Mouse (Mus musculus): ENCODE data around the gene Ak7. TPM values are rescaled to one million over a fixed set of nuclear protein-coding genes. Genes with fewer than 3 reads are reported as not detected.

The Ak7 gene
- total and polyA plus RNA-seq, 2 experiments: 0.09 TPM; not detected in 1

GRCm38 (mm10) chr12:105695848-105696247 is 9.9 kb upstream of the Ak7 start:
- Histone ChIP-seq H3K36me3 (ENCODE audit: control insufficient read depth, insufficient read depth, low read length) (peaks cover 5% of the 10 kb centered on the region; the same call in 1 of the 2 replicates), H3K79me2 (ENCODE audit: control insufficient read depth, insufficient read depth, low read length) (0 out of 2 replicates have a peak, but pooled peaks cover under 1% of the 10 kb centered on the region), H3K27ac (replicated peaks; ENCODE audit: insufficient read depth, low read depth, low read length) (no peak overlapping the region), H3K9ac (ENCODE audit: low read depth, low read length) (no peak overlapping the region), H3K27me3 (ENCODE audit: control insufficient read depth, insufficient read depth, low read length) (no peaks in the 10 kb centered on the region), H3K4me1 (ENCODE audit: control insufficient read depth, insufficient read depth, low read length) (no peaks in the 10 kb centered on the region), H3K4me3 (ENCODE audit: insufficient read depth, low read depth, low read length) (no peak overlapping the region)
- DNase-seq (ENCODE audit: extremely low read depth, low read depth, low spot score): no peak
- TF ChIP-seq POLR2A (IDR thresholded peaks at IDR 0.05; ENCODE audit: extremely low read depth, insufficient read depth, low read length) (no peak), CTCF (IDR thresholded peaks at IDR 0.05; ENCODE audit: low read depth, low read length) (no peak)
- WGBS: 87% methylated on average over 7 of the region's 7 CpGs

DNA sequence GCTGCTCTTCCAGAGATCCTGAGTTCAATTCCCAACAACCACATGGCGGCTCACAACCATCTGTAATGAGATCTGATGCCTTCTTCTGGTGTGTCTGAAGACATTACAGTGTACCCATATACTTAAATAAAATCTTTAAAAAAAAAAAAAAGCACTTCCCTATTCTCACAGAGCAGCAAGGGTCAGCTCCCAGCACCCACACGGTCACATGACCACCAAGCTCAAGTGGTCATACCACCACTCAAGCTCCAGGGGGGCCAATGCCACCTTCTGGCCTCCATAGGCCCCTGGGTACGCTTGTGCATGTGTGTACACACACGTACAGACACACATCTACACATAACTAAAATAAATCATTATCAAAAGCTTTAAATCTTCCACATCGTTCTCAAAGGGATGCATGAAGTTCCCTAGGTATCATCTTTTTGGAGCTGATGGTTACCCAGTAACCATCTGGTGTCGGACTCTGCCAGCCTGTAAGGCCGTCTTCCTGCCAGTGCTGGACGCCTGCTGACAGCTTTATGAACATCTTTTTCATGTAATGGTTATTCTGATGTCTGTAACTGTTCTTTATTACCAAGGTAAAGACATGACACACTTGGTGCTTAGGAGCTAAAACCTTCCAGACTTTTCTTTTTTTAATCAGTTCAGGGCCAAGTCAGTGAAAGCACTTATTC is 8.5 kb upstream of the Ak7 start:
- no peak overlapping the region for H3K27ac ChIP-seq (replicated peaks; ENCODE audit: insufficient read depth, low read depth, low read length)
- no peak for TF ChIP-seq POLR2A (IDR thresholded peaks at IDR 0.05; ENCODE audit: extremely low read depth, insufficient read depth, low read length)
- TF ChIP-seq CTCF (IDR thresholded peaks at IDR 0.05; ENCODE audit: low read depth, low read length): no peak
- H3K9ac ChIP-seq (ENCODE audit: low read depth, low read length): no peak overlapping the region
- 96% methylated on average over 8 of the region's 8 CpGs for WGBS
- H3K4me1 ChIP-seq (ENCODE audit: control insufficient read depth, insufficient read depth, low read length): no peaks in the 10 kb centered on the region
- no peaks in the 10 kb centered on the region for H3K79me2 ChIP-seq (ENCODE audit: control insufficient read depth, insufficient read depth, low read length)
- H3K27me3 ChIP-seq (ENCODE audit: control insufficient read depth, insufficient read depth, low read length): no peaks in the 10 kb centered on the region
- peaks cover 11% of the 10 kb centered on the region; the same call in 1 of the 2 replicates for H3K36me3 ChIP-seq (ENCODE audit: control insufficient read depth, insufficient read depth, low read length)
- DNase-seq (ENCODE audit: extremely low read depth, low read depth, low spot score): no peak
- no peak overlapping the region for H3K4me3 ChIP-seq (ENCODE audit: insufficient read depth, low read depth, low read length)

DNA sequence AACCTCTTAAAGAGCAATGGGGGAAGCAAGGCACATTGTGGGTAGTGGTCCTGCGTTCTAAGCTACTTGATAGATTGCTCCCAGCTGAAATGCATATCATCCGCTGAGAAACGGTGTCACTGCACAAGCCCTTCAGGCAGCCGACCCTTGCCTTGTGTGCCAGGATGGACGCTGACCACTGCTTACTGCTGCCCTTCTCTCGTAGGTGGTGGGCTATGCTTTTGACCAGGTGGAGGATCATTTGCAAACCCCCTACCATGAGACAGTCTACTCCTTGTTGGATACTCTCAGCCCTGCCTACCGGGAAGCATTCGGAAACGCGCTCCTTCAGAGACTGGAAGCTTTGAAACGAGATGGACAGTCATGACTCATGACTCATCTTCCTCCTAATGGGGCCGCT is 5.3 kb upstream of the Ak7 start:
- Histone ChIP-seq H3K27ac (replicated peaks; ENCODE audit: insufficient read depth, low read depth, low read length) (no peak overlapping the region), H3K36me3 (ENCODE audit: control insufficient read depth, insufficient read depth, low read length) (peaks cover 11% of the 10 kb centered on the region; the same call in 1 of the 2 replicates), H3K79me2 (ENCODE audit: control insufficient read depth, insufficient read depth, low read length) (no peaks in the 10 kb centered on the region), H3K9ac (ENCODE audit: low read depth, low read length) (no peak overlapping the region), H3K27me3 (ENCODE audit: control insufficient read depth, insufficient read depth, low read length) (no peaks in the 10 kb centered on the region), H3K4me3 (ENCODE audit: insufficient read depth, low read depth, low read length) (no peak overlapping the region), H3K4me1 (ENCODE audit: control insufficient read depth, insufficient read depth, low read length) (no peaks in the 10 kb centered on the region)
- WGBS: 94% methylated on average over 12 of the region's 12 CpGs
- no peak for TF ChIP-seq CTCF (IDR thresholded peaks at IDR 0.05; ENCODE audit: low read depth, low read length)
- TF ChIP-seq POLR2A (IDR thresholded peaks at IDR 0.05; ENCODE audit: extremely low read depth, insufficient read depth, low read length): no peak
- no peak for DNase-seq (ENCODE audit: extremely low read depth, low read depth, low spot score)

DNA sequence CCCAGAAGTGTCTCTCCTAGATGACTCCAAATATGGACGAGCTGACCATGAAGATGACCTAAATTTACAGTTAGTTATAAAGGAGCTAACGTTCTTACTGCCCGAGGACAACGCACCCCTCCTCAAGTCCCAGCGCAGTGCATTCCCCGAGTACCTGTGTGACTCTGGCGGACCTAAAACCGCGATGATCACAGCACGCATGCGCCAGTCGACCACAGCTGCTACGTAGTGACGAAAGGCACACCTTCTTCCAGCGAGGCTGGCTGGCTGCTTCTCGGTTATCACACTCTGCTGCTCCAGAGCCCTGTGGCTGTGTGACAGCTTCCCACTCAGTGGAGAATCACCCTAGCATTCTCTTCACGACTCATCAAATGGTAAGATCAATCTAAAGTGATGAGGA is 12.8 kb downstream of the Ak7 start:
- 46% methylated on average over 17 of the region's 17 CpGs for WGBS
- no peak overlapping the region for H3K27ac ChIP-seq (replicated peaks; ENCODE audit: insufficient read depth, low read depth, low read length)
- no peak for DNase-seq (ENCODE audit: extremely low read depth, low read depth, low spot score)
- no peaks in the 10 kb centered on the region for H3K27me3 ChIP-seq (ENCODE audit: control insufficient read depth, insufficient read depth, low read length)
- H3K4me1 ChIP-seq (ENCODE audit: control insufficient read depth, insufficient read depth, low read length): no peaks in the 10 kb centered on the region
- H3K36me3 ChIP-seq (ENCODE audit: control insufficient read depth, insufficient read depth, low read length): no peaks in the 10 kb centered on the region
- no peak overlapping the region for H3K9ac ChIP-seq (ENCODE audit: low read depth, low read length)
- no peak overlapping the region for H3K4me3 ChIP-seq (ENCODE audit: insufficient read depth, low read depth, low read length)
- no peak for TF ChIP-seq POLR2A (IDR thresholded peaks at IDR 0.05; ENCODE audit: extremely low read depth, insufficient read depth, low read length)
- TF ChIP-seq CTCF (IDR thresholded peaks at IDR 0.05; ENCODE audit: low read depth, low read length): no peak
- H3K79me2 ChIP-seq (ENCODE audit: control insufficient read depth, insufficient read depth, low read length): no peaks in the 10 kb centered on the region

DNA sequence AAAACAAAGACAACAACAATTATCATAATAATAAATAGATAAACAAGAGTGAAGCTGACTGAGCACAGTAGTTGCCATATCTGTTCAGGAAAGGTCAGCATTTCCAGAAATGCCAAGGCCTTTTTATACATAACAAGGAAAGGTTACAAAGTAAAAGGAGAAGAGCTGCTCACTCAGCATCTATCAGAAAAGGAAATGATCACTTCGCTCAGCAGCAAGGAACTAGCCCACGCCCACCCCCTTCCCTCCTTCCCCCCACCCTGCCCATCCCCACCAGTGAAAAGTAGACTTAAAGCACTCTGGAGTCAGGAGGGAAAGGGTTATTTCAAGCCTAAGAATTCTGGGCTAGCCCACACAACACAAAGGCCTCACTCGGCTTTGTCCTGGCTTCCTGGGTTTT is 14.4 kb downstream of the Ak7 start:
- DNase-seq (ENCODE audit: extremely low read depth, low read depth, low spot score): no peak
- Histone ChIP-seq H3K4me3 (ENCODE audit: insufficient read depth, low read depth, low read length) (no peak overlapping the region), H3K27ac (replicated peaks; ENCODE audit: insufficient read depth, low read depth, low read length) (no peak overlapping the region), H3K27me3 (ENCODE audit: control insufficient read depth, insufficient read depth, low read length) (no peaks in the 10 kb centered on the region), H3K9ac (ENCODE audit: low read depth, low read length) (no peak overlapping the region), H3K36me3 (ENCODE audit: control insufficient read depth, insufficient read depth, low read length) (no peaks in the 10 kb centered on the region), H3K79me2 (ENCODE audit: control insufficient read depth, insufficient read depth, low read length) (no peaks in the 10 kb centered on the region), H3K4me1 (ENCODE audit: control insufficient read depth, insufficient read depth, low read length) (no peaks in the 10 kb centered on the region)
- WGBS: 70% methylated on average over 3 of the region's 3 CpGs
- no peak for TF ChIP-seq CTCF (IDR thresholded peaks at IDR 0.05; ENCODE audit: low read depth, low read length)
- no peak for TF ChIP-seq POLR2A (IDR thresholded peaks at IDR 0.05; ENCODE audit: extremely low read depth, insufficient read depth, low read length)

DNA sequence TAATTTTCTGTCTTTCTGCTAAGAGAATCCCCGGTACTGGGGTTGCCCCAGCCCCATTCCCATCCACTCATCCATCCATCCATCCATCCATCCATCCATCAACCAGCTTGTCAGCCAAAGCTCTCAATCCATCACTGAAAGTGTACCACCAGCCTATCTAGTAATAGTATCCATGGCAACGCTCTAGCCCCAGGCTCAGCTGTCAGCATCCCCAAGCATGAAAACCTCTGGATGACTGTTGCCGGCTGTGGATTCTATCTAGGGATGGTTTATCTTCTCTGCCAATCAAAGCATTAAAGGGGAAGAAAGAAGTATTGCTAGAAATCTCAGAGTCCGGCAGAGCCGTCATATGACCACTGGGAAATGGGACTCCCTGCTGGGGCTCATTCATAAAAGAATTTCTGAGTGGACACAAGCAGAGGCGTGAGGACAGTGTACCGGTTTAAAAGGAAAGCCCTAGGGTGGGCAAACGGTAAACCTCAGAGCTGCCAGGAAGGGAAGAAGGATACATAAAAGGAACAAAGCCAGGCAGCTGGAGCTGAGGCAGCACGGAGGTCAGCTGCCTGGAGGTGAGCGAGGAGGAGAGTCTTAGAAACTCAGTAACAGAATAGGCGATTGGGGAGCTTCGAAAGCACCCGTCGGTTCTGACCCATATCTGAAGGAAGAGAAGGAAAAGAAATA is 15.8 kb downstream of the Ak7 start:
- H3K36me3 ChIP-seq (ENCODE audit: control insufficient read depth, insufficient read depth, low read length): no peaks in the 10 kb centered on the region
- 66% methylated on average over 14 of the region's 14 CpGs for WGBS
- H3K9ac ChIP-seq (ENCODE audit: low read depth, low read length): no peak overlapping the region
- no peaks in the 10 kb centered on the region for H3K4me1 ChIP-seq (ENCODE audit: control insufficient read depth, insufficient read depth, low read length)
- no peaks in the 10 kb centered on the region for H3K27me3 ChIP-seq (ENCODE audit: control insufficient read depth, insufficient read depth, low read length)
- H3K4me3 ChIP-seq (ENCODE audit: insufficient read depth, low read depth, low read length): no peak overlapping the region
- TF ChIP-seq POLR2A (IDR thresholded peaks at IDR 0.05; ENCODE audit: extremely low read depth, insufficient read depth, low read length) (no peak), CTCF (IDR thresholded peaks at IDR 0.05; ENCODE audit: low read depth, low read length) (no peak)
- no peaks in the 10 kb centered on the region for H3K79me2 ChIP-seq (ENCODE audit: control insufficient read depth, insufficient read depth, low read length)
- H3K27ac ChIP-seq (replicated peaks; ENCODE audit: insufficient read depth, low read depth, low read length): no peak overlapping the region
- no peak for DNase-seq (ENCODE audit: extremely low read depth, low read depth, low spot score)

All from liver, adult 2 months (tissue).